Mouse (Mus musculus) megakaryocyte, embryonic 14.5 days (primary cell): ENCODE results near the gene Pold3.

ENCODE experiments used
- FLI1 ChIP-seq: IDR thresholded peaks from 2 replicates; pipeline ENCODE4 v1.6.1; 2012; ENCODE audit warnings: low read length, inconsistent platforms, mixed read lengths
- GATA1 ChIP-seq: IDR thresholded peaks from 3 replicates; pipeline ENCODE4 v1.6.1; 2012; ENCODE audit warnings: mixed read lengths, low read length, inconsistent platforms, borderline replicate concordance

- TF ChIP-seq GATA1 (no peak), FLI1 (no peak)
Measured at GRCm38 (mm10) chr7:100076296-100076695, 45.1 kb downstream of the Pold3 start.
